Mouse (Mus musculus): Measurements from ENCODE around the gene Nrsn1.

- TF ChIP-seq EP300 (IDR thresholded peaks at IDR 0.05; ENCODE audit: insufficient read depth, low read depth, low read length) (no peak), CTCF (IDR thresholded peaks at IDR 0.05) (no peak)
These were observed 12.7 kb downstream of the Nrsn1 start for GRCm38 (mm10) chr13:25257608-25258007.
